Mouse (Mus musculus) embryonic facial prominence, embryonic 12.5 days (tissue): ENCODE results near the gene Htatip2. TPM values are rescaled to one million over a fixed set of nuclear protein-coding genes. Genes with fewer than 3 reads are reported as not detected.

Source experiments
- ATAC-seq: fragments of 200-750 bp; cut with Nextera tagmentation; 2 replicates; pipeline ENCODE4 v1.8.0; 2017; ENCODE audit not compliant: insufficient number of reproducible peaks, insufficient read depth, low FRiP score, low TSS enrichment
- H3K27ac ChIP-seq: fragments of 300-500 bp; sonication (generic); 2 replicates; pipeline ENCODE4 v1.5.1; 2016; ENCODE audit warnings: mild to moderate bottlenecking
- H3K27me3 ChIP-seq: fragments of 300-500 bp; sonication (generic); 2 replicates; pipeline ENCODE4 v1.6.1; 2016; ENCODE audit warnings: mild to moderate bottlenecking, moderate library complexity
- H3K36me3 ChIP-seq: fragments of 300-500 bp; sonication (generic); 2 replicates; pipeline ENCODE4 v1.6.1; 2016; ENCODE audit warnings: mild to moderate bottlenecking
- H3K4me1 ChIP-seq: fragments of 300-500 bp; sonication (generic); 2 replicates; pipeline ENCODE4 v1.6.1; 2016
- H3K4me2 ChIP-seq: fragments of 300-500 bp; sonication (generic); replicated peaks from 2 replicates; pipeline ENCODE4 v1.6.1; 2016; ENCODE audit warnings: mild to moderate bottlenecking, moderate library complexity
- H3K4me3 ChIP-seq: fragments of 300-500 bp; sonication (generic); 2 replicates; pipeline ENCODE4 v1.5.1; 2016; ENCODE audit warnings: mild to moderate bottlenecking
- H3K9ac ChIP-seq: fragments of 300-500 bp; sonication (generic); 2 replicates; pipeline ENCODE4 v1.6.1; 2016; ENCODE audit warnings: mild to moderate bottlenecking, moderate library complexity
- H3K9me3 ChIP-seq: fragments of 300-500 bp; sonication (generic); 2 replicates; pipeline ENCODE4 v1.6.1; 2016; ENCODE audit warnings: mild to moderate bottlenecking, moderate library complexity
- WGBS: fragments of 180-500 bp; shearing (Covaris S2); methylation state at CpG from one replicate; pipeline ENCODE4 v1.1.7; 2016; 5-methylcytosine and 5-hydroxymethylcytosine counted together
- polyA plus RNA-seq: library from polyadenylated mRNA; unstranded; fragments of >200 nt; fragmentation: Nextera tagmentation; extraction: Ambion mirVana; gene quantifications from 2 replicates; pipeline ENCODE4 v1.2.1, GENCODE M21; 2016

Gene Htatip2
- polyA plus RNA-seq, 1 experiment from 2014 or later, result 7.9 TPM

GRCm38 (mm10) chr7:49764011-49764716, 5.2 kb downstream of the Htatip2 start:
- H3K9me3 ChIP-seq, result no peaks in the 10 kb centered on the region
- H3K4me2 ChIP-seq, result no peak overlapping the region
- H3K4me3 ChIP-seq, result no peak overlapping the region
- H3K27me3 ChIP-seq, result no peaks in the 10 kb centered on the region
- WGBS, result 58% methylated on average over 10 of the region's 10 CpGs
- no peaks in the 10 kb centered on the region for H3K4me1 ChIP-seq
- H3K27ac ChIP-seq, result no peak overlapping the region
- ATAC-seq, result no peak
- no peaks in the 10 kb centered on the region for H3K36me3 ChIP-seq
- H3K9ac ChIP-seq, result no peak overlapping the region

DNA sequence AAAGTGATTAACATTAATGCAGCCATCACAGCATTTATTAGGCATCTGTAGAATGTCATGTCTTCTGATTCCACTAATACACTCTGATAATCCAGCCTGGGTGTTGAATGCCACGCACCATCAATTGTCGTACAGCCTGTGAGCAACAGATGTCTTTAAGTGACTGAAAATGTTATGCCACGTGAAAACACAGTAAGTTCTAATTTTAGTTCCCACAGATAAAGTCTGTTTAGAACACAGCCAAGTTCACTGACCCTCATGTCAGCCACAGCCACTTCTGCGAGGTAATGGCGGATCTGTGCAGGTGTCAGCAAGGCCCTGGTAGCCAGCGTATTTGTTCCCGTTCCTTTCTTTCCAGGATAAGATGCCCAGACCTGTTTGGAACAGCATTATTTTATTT, 7.3 kb downstream of the Htatip2 start:
- no peak for ATAC-seq
- Histone ChIP-seq H3K9ac (no peak overlapping the region), H3K4me3 (no peak overlapping the region), H3K4me2 (no peak overlapping the region), H3K4me1 (no peaks in the 10 kb centered on the region), H3K27me3 (no peaks in the 10 kb centered on the region), H3K27ac (no peak overlapping the region), H3K9me3 (no peaks in the 10 kb centered on the region), H3K36me3 (no peaks in the 10 kb centered on the region)
- 89% methylated on average over 7 of the region's 7 CpGs for WGBS

GRCm38 (mm10) chr7:49768509-49768908, 9.6 kb downstream of the Htatip2 start:
- Histone ChIP-seq H3K4me2 (no peak overlapping the region), H3K27me3 (no peaks in the 10 kb centered on the region), H3K27ac (no peak overlapping the region), H3K4me1 (no peaks in the 10 kb centered on the region), H3K4me3 (no peak overlapping the region), H3K36me3 (no peaks in the 10 kb centered on the region), H3K9me3 (no peaks in the 10 kb centered on the region), H3K9ac (no peak overlapping the region)
- WGBS, result 50% methylated on average over 9 of the region's 9 CpGs
- ATAC-seq, result no peak

DNA sequence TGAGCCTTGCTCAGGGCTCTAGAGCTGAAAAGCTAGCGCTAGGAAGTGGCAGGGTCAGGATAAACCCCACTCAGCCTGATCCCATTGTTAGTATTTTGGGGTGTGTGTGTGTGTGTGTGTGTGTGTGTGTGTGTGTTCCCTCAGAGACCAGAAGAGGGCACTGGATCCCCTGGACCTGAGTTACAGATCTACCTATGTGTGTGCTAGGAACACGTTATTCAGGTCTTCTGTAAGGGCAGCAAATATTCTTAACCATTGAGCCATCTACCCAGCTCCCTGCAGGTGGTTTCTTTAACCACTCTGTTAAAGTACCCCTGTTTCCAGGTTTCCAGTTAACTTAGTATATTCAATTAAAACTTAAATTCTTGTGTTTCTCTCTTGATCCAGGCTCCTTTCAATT, 15.5 kb downstream of the Htatip2 start:
- Histone ChIP-seq H3K27ac (no peak overlapping the region), H3K4me2 (no peak overlapping the region), H3K27me3 (no peaks in the 10 kb centered on the region), H3K9me3 (no peaks in the 10 kb centered on the region), H3K4me3 (no peak overlapping the region), H3K36me3 (no peaks in the 10 kb centered on the region), H3K9ac (no peak overlapping the region), H3K4me1 (peaks cover 3% of the 10 kb centered on the region; the same call in 1 of the 2 replicates)
- no peak for ATAC-seq
- 76% methylated on average over 2 of the region's 2 CpGs for WGBS

DNA sequence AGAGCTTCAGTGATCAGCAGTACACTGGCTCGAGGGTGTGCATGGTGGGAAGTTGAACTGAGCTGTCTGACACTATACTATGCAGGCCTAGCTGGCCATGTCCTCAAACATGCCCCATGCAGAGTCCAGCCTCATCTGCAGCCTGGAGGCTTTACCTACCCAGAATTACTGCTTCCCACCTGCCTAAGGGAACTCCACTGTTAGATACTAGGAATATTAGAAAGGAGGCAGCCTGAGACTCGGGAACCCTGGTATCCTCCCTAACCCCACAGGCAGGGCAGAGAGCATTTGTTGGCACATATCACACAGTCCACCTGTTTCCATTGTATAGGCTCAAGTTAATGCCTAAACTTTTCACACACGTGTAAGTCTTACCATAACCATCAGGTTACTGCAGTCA, 18.7 kb downstream of the Htatip2 start:
- Histone ChIP-seq H3K36me3 (peaks cover 5% of the 10 kb centered on the region; the same call in 1 of the 2 replicates), H3K4me3 (no peak overlapping the region), H3K9ac (no peak overlapping the region), H3K9me3 (no peaks in the 10 kb centered on the region), H3K27me3 (no peaks in the 10 kb centered on the region), H3K4me1 (peaks cover 8% of the 10 kb centered on the region; the same call in 1 of the 2 replicates), H3K27ac (no peak overlapping the region), H3K4me2 (no peak overlapping the region)
- 47% methylated on average over 3 of the region's 3 CpGs for WGBS
- ATAC-seq, result 0 out of 2 replicates have a peak, but pooled peaks have one; percentile 7

GRCm38 (mm10) chr7:49778114-49778901, 19.4 kb downstream of the Htatip2 start, which contains the start of gene Prmt3:
Gene Prmt3 (plus strand): TSS chr7:49778346.
- WGBS, result under 1% methylated on average over 92 of the region's 92 CpGs
- Histone ChIP-seq H3K4me3 (peak within 1 kb of the TSS; percentile 66), H3K9me3 (no peaks in the 10 kb centered on the region), H3K9ac (peak within 1 kb of the TSS; percentile 78), H3K27ac (peak within 1 kb of the TSS; percentile 74), H3K36me3 (peaks cover 8% of the 10 kb centered on the region; the same call in 1 of the 2 replicates), H3K27me3 (no peaks in the 10 kb centered on the region), H3K4me2 (peak within 1 kb of the TSS; percentile 76), H3K4me1 (peaks cover 8% of the 10 kb centered on the region; the same call in 1 of the 2 replicates)
- ATAC-seq, result peak; percentile 92

- peaks cover 8% of the 10 kb centered on the region; the same call in 1 of the 2 replicates for H3K4me1 ChIP-seq
- peaks cover 12% of the 10 kb centered on the region; the same call in 1 of the 2 replicates for H3K36me3 ChIP-seq
- no peak overlapping the region for H3K27ac ChIP-seq
- 0 out of 2 replicates have a peak overlapping the region, but pooled peaks have one; percentile 78 for H3K9ac ChIP-seq
- WGBS, result 77% methylated on average over 12 of the region's 12 CpGs
- no peaks in the 10 kb centered on the region for H3K27me3 ChIP-seq
- H3K4me3 ChIP-seq, result peak overlapping the region; percentile 66
- peak; percentile 28 for ATAC-seq
- peak overlapping the region; percentile 76 for H3K4me2 ChIP-seq
- H3K9me3 ChIP-seq, result no peaks in the 10 kb centered on the region
Observed at GRCm38 (mm10) chr7:49778904-49779615, 20.1 kb downstream of the Htatip2 start.

GRCm38 (mm10) chr7:49783017-49783416, 24.1 kb downstream of the Htatip2 start:
- Histone ChIP-seq H3K9ac (no peak overlapping the region), H3K4me2 (no peak overlapping the region), H3K27me3 (no peaks in the 10 kb centered on the region), H3K27ac (no peak overlapping the region), H3K4me3 (no peak overlapping the region), H3K4me1 (peaks cover 8% of the 10 kb centered on the region; the same call in 1 of the 2 replicates), H3K9me3 (no peaks in the 10 kb centered on the region), H3K36me3 (peaks cover 18% of the 10 kb centered on the region)
- WGBS, result 90% methylated on average over 2 of the region's 2 CpGs
- ATAC-seq, result no peak

DNA sequence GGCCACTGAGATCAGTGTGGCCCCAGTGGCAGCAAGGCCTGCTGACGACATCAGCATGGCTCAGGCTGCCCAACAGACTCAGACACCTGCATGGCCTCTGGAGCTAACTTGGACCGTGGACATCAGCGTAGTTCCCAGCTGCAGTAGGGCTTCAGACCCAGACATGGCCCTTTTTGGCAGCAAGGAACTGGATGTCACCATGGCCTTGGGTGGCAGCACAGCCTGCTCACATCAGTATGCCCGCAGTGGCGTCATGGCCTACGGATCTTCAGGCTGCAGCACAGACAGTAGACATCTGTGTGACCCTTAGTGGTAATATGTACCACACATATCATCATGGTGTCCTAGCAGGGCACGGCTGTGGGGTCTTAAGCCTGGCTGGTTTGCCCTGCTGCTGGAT, 26.2 kb downstream of the Htatip2 start:
- Histone ChIP-seq H3K36me3 (peaks cover 21% of the 10 kb centered on the region), H3K4me1 (no peaks in the 10 kb centered on the region), H3K9me3 (no peaks in the 10 kb centered on the region), H3K4me2 (no peak overlapping the region), H3K27me3 (no peaks in the 10 kb centered on the region), H3K9ac (no peak overlapping the region), H3K27ac (no peak overlapping the region), H3K4me3 (no peak overlapping the region)
- 94% methylated on average over 7 of the region's 7 CpGs for WGBS
- no peak for ATAC-seq

DNA sequence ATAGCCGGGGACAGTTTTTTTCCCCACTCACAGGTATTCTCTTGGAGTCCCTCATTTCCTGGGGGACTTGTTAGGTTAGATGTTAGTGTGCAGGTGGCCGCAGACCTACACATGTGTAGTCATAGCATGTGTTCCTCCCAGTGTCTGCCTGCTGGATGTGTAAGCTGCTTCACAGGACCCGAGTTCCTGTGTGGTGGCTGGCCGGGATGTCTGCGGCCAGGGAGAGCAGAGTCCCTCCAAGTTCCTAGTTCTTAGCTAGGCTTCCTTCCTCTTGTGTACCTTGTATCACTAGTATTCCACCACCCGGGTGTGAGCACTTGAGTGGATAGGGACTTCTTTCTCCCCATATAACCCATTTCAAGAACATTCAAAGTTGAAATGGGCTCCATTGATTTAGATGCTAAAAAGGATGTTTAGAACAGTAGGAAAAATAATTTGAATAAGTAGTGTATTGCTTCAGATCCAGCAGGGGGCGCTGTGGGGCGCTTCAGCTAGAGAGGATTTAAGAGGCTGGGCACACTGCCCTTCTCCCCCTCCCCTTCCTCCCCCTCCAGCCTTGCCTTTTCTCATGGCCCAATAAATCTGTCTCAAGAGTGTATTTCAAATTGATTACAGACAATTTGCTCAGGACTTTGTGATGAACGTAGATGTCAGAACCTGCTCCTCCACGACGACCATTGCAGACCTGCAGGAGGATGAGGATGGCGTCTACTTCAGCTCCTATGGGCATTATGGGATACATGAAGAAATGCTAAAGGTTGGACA, 27.9 kb downstream of the Htatip2 start:
- H3K27me3 ChIP-seq, result no peaks in the 10 kb centered on the region
- H3K36me3 ChIP-seq, result peaks cover 26% of the 10 kb centered on the region

GRCm38 (mm10) chr7:49787383-49787645, 28.4 kb downstream of the Htatip2 start:
- Histone ChIP-seq H3K9ac (no peak overlapping the region), H3K4me1 (no peaks in the 10 kb centered on the region), H3K27ac (no peak overlapping the region), H3K4me2 (no peak overlapping the region), H3K27me3 (no peaks in the 10 kb centered on the region), H3K9me3 (no peaks in the 10 kb centered on the region), H3K36me3 (peaks cover 23% of the 10 kb centered on the region), H3K4me3 (no peak overlapping the region)
- no peak for ATAC-seq
- 93% methylated on average over 3 of the region's 3 CpGs for WGBS

More for the DNA sequence above, 27.9 kb downstream of the Htatip2 start:
- no peak overlapping the region for H3K27ac ChIP-seq
- no peaks in the 10 kb centered on the region for H3K9me3 ChIP-seq
- H3K9ac ChIP-seq, result no peak overlapping the region
- no peak overlapping the region for H3K4me2 ChIP-seq
- no peak overlapping the region for H3K4me3 ChIP-seq
- no peak for ATAC-seq
- no peaks in the 10 kb centered on the region for H3K4me1 ChIP-seq
- 66% methylated on average over 12 of the region's 12 CpGs for WGBS
